Mouse (Mus musculus): ENCODE data around the gene Gm10959. TPM values are rescaled to one million over a fixed set of nuclear protein-coding genes. Genes with fewer than 3 reads are reported as not detected.

Gene Gm10959
- polyA plus RNA-seq, 1 experiment = not detected

- Histone ChIP-seq H3K27me3 (ENCODE audit: control insufficient read depth, insufficient read depth, low read length) (no peaks in the 10 kb centered on the region), H3K27ac (ENCODE audit: control insufficient read depth, insufficient read depth, low read depth, low read length) (no peak overlapping the region), H3K4me1 (ENCODE audit: control insufficient read depth, insufficient read depth, low read length) (no peaks in the 10 kb centered on the region), H3K4me3 (ENCODE audit: control insufficient read depth, low read depth, low read length) (no peak overlapping the region), H3K36me3 (ENCODE audit: control insufficient read depth, insufficient read depth, low read length) (no peaks in the 10 kb centered on the region)
- TF ChIP-seq CTCF (IDR thresholded peaks at IDR 0.05; ENCODE audit: control insufficient read depth, insufficient read depth, insufficient replicate concordance, low read depth, low read length) (no peak), POLR2A (IDR thresholded peaks at IDR 0.05; ENCODE audit: control insufficient read depth, low read depth, low read length) (no peak)
These were observed 54.1 kb downstream of the Gm10959 start for GRCm38 (mm10) chr3:122865092-122865491.

Other genes starting within 250 kb of the Gm10959 start
- 0.62 and 0.66 TPM in 2 replicates for gene Pde5a, start 190.4 kb downstream of the Gm10959 start, polyA plus RNA-seq (2012; rRNA removed)
- not detected in 2 replicates for gene Fabp2, start 24.3 kb downstream of the Gm10959 start, polyA plus RNA-seq (2012; rRNA removed)
- 19.8 and 22.1 TPM in 2 replicates for gene 1810037I17Rik, start 4.8 kb upstream of the Gm10959 start, polyA plus RNA-seq (2012; rRNA removed)
- 4.8 and 5.7 TPM in 2 replicates for gene Usp53, start 65.2 kb upstream of the Gm10959 start, polyA plus RNA-seq (2012; rRNA removed)
- gene Myoz2, start 115.7 kb upstream of the Gm10959 start, polyA plus RNA-seq (2012; rRNA removed) = 0.75 TPM in 2 replicates